Mouse (Mus musculus) G1E (cell line): ENCODE measurements around the gene Rrp36.

Source experiments
- CTCF ChIP-seq: IDR thresholded peaks from 2 replicates; pipeline ENCODE4 v1.5.1; 2012; ENCODE audit warnings: low read depth, low read length, inconsistent platforms, mixed read lengths
- GATA1 ChIP-seq: IDR thresholded peaks from 2 replicates; pipeline ENCODE4 v1.6.1; 2012; ENCODE audit warnings: borderline replicate concordance, low read length, inconsistent platforms, mixed read lengths
- TAL1 ChIP-seq: conservative IDR thresholded peaks from 2 replicates; pipeline ENCODE4 v1.6.1; 2012; ENCODE audit warnings: low read depth, low read length, inconsistent platforms, mixed read lengths

DNA sequence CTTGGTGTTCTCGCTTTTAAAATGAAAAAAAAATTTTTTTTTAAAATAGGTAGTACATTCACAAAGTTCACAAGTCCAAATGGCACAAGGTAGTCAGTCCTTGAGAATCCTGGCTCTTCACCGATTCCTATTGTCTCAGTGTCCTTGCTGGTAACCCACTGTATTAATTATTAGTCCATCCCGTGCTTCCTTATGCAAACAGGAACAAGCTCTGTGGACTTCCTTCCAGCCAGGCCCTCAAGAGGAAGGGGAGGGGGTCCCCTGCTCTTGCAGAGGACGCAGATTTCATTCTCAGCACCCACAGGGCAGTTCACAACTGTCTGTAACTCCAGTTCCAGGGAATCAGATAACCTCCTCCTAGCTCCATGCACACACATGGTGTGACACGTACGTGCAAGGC lies 18.1 kb downstream of the Rrp36 start:
- TF ChIP-seq CTCF (no peak), GATA1 (no peak), TAL1 (no peak)
